Comparison of ENCODE assay signal across 8 mouse cellular contexts in the genomic region with DNA sequence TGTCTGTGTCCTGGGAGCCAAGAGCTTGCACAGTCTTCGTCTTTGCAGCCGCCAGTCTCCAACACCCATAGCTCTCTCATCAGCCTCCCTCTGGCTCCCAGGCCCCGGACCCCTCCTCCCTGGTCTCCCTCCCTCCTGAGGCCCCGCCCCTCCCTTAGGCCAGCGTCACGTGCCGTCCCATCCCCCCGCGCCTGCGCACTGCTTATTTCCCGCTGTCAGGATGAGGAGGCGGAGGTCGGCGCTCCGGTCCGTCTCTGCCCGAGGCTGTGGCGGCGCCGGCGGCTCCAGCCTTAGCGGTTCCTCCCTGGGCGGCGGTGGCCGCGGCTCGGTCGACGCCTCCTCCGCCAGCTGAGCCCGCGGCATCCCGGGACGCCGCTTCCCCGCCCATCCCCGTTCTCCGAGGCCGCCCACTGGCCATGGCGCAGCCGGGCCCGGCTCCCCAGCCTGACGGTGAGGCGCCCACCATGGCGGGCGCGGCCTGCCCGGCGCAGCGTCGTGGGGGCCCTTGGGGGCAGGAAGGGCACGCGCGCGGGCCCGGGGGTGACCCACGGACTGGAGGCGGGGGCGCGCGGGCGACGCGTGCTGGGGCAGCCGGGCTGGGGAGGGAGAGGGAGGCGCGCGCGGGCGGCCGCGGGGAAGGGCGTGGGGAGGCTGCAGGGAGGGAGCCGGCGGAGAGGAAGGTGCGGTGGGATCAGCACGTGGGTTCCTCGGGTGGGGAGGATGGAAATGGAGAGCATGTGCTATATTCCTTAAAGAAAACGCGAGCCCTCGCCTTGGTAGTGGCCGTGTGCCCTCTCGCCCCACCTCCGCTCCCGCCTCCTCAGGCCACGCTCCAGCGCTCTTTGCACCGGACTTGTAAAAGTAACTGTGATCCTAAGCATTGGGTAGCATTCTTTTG. TPM values are rescaled to one million over a fixed set of nuclear protein-coding genes. Genes with fewer than 3 reads are reported as not detected.
DNase-seq lines count a peak whose midpoint lies in the region; ATAC-seq and TF ChIP-seq lines count a peak whose summit lies in the region.

TSS of gene Rabep1 (plus strand) at position 220 of the 898 bp plus-strand sequence.

- peaks cover 53% of the 10 kb centered on the region for H3K79me2 ChIP-seq in C2C12 (ENCODE audit: control insufficient read depth, insufficient read depth)

- peaks cover 36% of the 10 kb centered on the region for H3K4me1 ChIP-seq in erythroblast, embryonic 14.5 days (ENCODE audit: control insufficient read depth)
- peaks cover 27% of the 10 kb centered on the region for H3K4me1 ChIP-seq in heart, embryonic 13.5 days
- peaks cover 34% of the 10 kb centered on the region for H3K4me1 ChIP-seq in liver, embryonic 12.5 days
- H3K4me1 ChIP-seq in stomach, embryonic 15.5 days: peaks cover 8% of the 10 kb centered on the region; the same call in 1 of the 2 replicates

- H3ac ChIP-seq in C2C12 (ENCODE audit: control insufficient read depth, insufficient read length, low read depth): peak within 1 kb of the TSS; percentile 84

- no peak for TF ChIP-seq CTCF in C2C12 (IDR thresholded peaks at IDR 0.05; ENCODE audit: control insufficient read depth, insufficient read depth, insufficient read length)
- no peak for TF ChIP-seq CTCF in brain, embryonic 14.5 days (IDR thresholded peaks at IDR 0.05; ENCODE audit: borderline replicate concordance, extremely low read depth, insufficient read depth, insufficient read length)

- no peaks in the 10 kb centered on the region for H3K27me3 ChIP-seq in C2C12 (ENCODE audit: control insufficient read depth, insufficient read depth, insufficient read length)
- peaks cover 2% of the 10 kb centered on the region; the same call in 1 of the 2 replicates for H3K27me3 ChIP-seq in erythroblast, embryonic 14.5 days (ENCODE audit: control insufficient read depth)
- H3K27me3 ChIP-seq in heart, embryonic 13.5 days (replicated peaks): no peaks in the 10 kb centered on the region
- 0 out of 2 replicates have a peak, but pooled peaks cover 4% of the 10 kb centered on the region for H3K27me3 ChIP-seq in liver, embryonic 12.5 days (replicated peaks)
- H3K27me3 ChIP-seq in stomach, embryonic 15.5 days (replicated peaks): no peaks in the 10 kb centered on the region

- peaks cover 42% of the 10 kb centered on the region for H3K79me3 ChIP-seq in C2C12 (ENCODE audit: low read depth)

- TF ChIP-seq POLR2A in brain, embryonic 14.5 days (IDR thresholded peaks at IDR 0.05; ENCODE audit: borderline replicate concordance, extremely low read depth, insufficient read depth, insufficient read length, poor library complexity, severe bottlenecking): peak; percentile 83; the same call in 1 of the 2 replicates

- no peaks in the 10 kb centered on the region for H3K9me3 ChIP-seq in erythroblast, embryonic 14.5 days (ENCODE audit: control insufficient read depth, low read length)
- H3K9me3 ChIP-seq in heart, embryonic 13.5 days: no peaks in the 10 kb centered on the region
- H3K9me3 ChIP-seq in liver, embryonic 12.5 days (replicated peaks): no peaks in the 10 kb centered on the region
- H3K9me3 ChIP-seq in stomach, embryonic 15.5 days: no peaks in the 10 kb centered on the region

- H3K4me3 ChIP-seq in C2C12 (ENCODE audit: insufficient read depth, poor library complexity, severe bottlenecking): peak within 1 kb of the TSS; percentile 93
- H3K4me3 ChIP-seq in erythroblast, embryonic 14.5 days (replicated peaks): peak within 1 kb of the TSS; percentile 92
- peak within 1 kb of the TSS; percentile 94 for H3K4me3 ChIP-seq in heart, embryonic 13.5 days
- peak within 1 kb of the TSS; percentile 96 for H3K4me3 ChIP-seq in liver, embryonic 12.5 days
- H3K4me3 ChIP-seq in stomach, embryonic 15.5 days (replicated peaks): peak within 1 kb of the TSS; percentile 91

- ATAC-seq in heart, embryonic 13.5 days (ENCODE audit: extremely low read depth, insufficient number of reproducible peaks, low FRiP score, low TSS enrichment): peak; percentile 93
- peak; percentile 88 for ATAC-seq in liver, embryonic 12.5 days
- peak; percentile 92 for ATAC-seq in stomach, embryonic 15.5 days (ENCODE audit: insufficient read depth, low FRiP score, low read depth)

- H3K36me3 ChIP-seq in C2C12 (ENCODE audit: control insufficient read depth, insufficient read depth): peaks cover 7% of the 10 kb centered on the region
- no peaks in the 10 kb centered on the region; the same call in 1 of the 2 replicates for H3K36me3 ChIP-seq in erythroblast, embryonic 14.5 days (ENCODE audit: control insufficient read depth)
- no peaks in the 10 kb centered on the region for H3K36me3 ChIP-seq in heart, embryonic 13.5 days
- no peaks in the 10 kb centered on the region for H3K36me3 ChIP-seq in liver, embryonic 12.5 days
- no peaks in the 10 kb centered on the region for H3K36me3 ChIP-seq in stomach, embryonic 15.5 days

- peak; percentile 98 for DNase-seq in brain, embryonic 14.5 days (ENCODE audit: low read depth)
- peak; percentile 99 for DNase-seq in kidney, postnatal 10 days
- DNase-seq in natural killer cell, adult 2 months (ENCODE audit: low spot score in 2 of 2): peak; percentile 83 to 88

- WGBS in heart, embryonic 13.5 days: under 1% methylated on average over 82 of the region's 88 CpGs
- WGBS in liver, embryonic 12.5 days (ENCODE audit: insufficient replicate concordance): under 1% methylated on average over 76 of the region's 88 CpGs
- WGBS in stomach, embryonic 15.5 days: 1% methylated on average over 75 of the region's 88 CpGs

- H3K27ac ChIP-seq in heart, embryonic 13.5 days (replicated peaks): peak within 1 kb of the TSS; percentile 91
- H3K27ac ChIP-seq in liver, embryonic 12.5 days: peak within 1 kb of the TSS; percentile 82
- H3K27ac ChIP-seq in stomach, embryonic 15.5 days: peak within 1 kb of the TSS; percentile 67

- H3K4me2 ChIP-seq in heart, embryonic 13.5 days: peak within 1 kb of the TSS; percentile 96
- H3K4me2 ChIP-seq in liver, embryonic 12.5 days: peak within 1 kb of the TSS; percentile 91
- peak within 1 kb of the TSS; percentile 80 for H3K4me2 ChIP-seq in stomach, embryonic 15.5 days

- peak within 1 kb of the TSS; percentile 98 for H3K9ac ChIP-seq in heart, embryonic 13.5 days
- H3K9ac ChIP-seq in liver, embryonic 12.5 days: peak within 1 kb of the TSS; percentile 97
- H3K9ac ChIP-seq in stomach, embryonic 15.5 days: peak within 1 kb of the TSS; percentile 92

TF ChIP-seq in C2C12, 6 proteins besides CTCF, POLR2A, EP300 and RAD21:
- peak; percentile 97 for TF ChIP-seq USF1 (IDR thresholded peaks at IDR 0.05; ENCODE audit: low read depth)
- TF ChIP-seq CEBPB (IDR thresholded peaks at IDR 0.05; ENCODE audit: low read depth): no peak
- no peak for TF ChIP-seq FOSL1 (IDR thresholded peaks at IDR 0.05; ENCODE audit: insufficient read depth, low read length, poor library complexity, severe bottlenecking)
- TF ChIP-seq MAX (IDR thresholded peaks at IDR 0.05): peak; percentile 60
- no peak for TF ChIP-seq MYOG (IDR thresholded peaks at IDR 0.05; ENCODE audit: control insufficient read depth, extremely low read depth, insufficient read length)
- no peak for TF ChIP-seq MYOD1 (IDR thresholded peaks at IDR 0.05; ENCODE audit: control insufficient read depth, insufficient read length, low read depth)

RNA-seq across cellular contexts. Expression of gene Rabep1, which starts in this region (rescaled TPM):
- 11.9 TPM for polyA plus RNA-seq in C2C12 (2012; fragmentation: generic; extraction: Trizol)
- 20.3 and 33.9 TPM in 2 replicates for polyA plus RNA-seq in brain, embryonic 14.5 days (2012; rRNA removed)
- 0.37 and 0.42 TPM in 2 replicates for polyA plus RNA-seq in erythroblast, embryonic 14.5 days (2012)
- polyA plus RNA-seq in heart, embryonic 13.5 days (2015; fragmentation: Nextera tagmentation; extraction: Ambion mirVana): 28.3 and 31.8 TPM in 2 replicates
- polyA plus RNA-seq in liver, embryonic 12.5 days (2016; fragmentation: Nextera tagmentation; extraction: Ambion mirVana): 21.1 and 23.0 TPM in 2 replicates
- polyA plus RNA-seq in stomach, embryonic 15.5 days (2015; fragmentation: Nextera tagmentation; extraction: Ambion mirVana): 36.8 and 41.1 TPM in 2 replicates

Comparison
In these comparisons a context has a peak if more than half of its experiments do, and no peak if none do; other contexts are left out.
1. Peak in every context shown above with its lines: DNase-seq, ATAC-seq, H3K4me3 ChIP-seq and H3K27ac ChIP-seq.